Mouse (Mus musculus) embryo, embryonic 10 days (tissue): ENCODE data around the gene Med13l.

Experiments
- DNase-seq: peaks from one replicate; pipeline ENCODE4 v3.0.0-alpha.2; 2015; ENCODE audit warnings: low spot score

The Med13l gene

DNA sequence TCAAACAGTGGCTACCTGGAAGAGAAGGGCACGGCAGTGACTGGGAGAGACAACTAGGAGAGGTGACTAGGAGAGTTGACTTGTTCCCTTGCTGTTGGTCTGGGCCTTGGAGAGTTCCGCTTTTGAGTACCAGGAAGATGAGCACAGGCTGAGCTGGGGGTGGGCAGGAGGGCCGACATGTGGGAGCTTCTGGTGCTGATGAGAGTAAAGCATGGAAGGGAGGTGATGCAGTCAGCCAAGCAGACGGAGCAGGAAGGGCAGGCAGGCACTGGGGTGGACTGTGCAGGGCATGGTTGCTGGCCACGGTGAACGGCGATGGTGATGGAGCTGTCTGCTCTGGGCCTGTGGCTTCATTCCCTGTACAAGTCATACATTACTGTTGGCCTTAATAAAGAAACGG is 172.2 kb downstream of the Med13l start:
- no peak for DNase-seq

DNA sequence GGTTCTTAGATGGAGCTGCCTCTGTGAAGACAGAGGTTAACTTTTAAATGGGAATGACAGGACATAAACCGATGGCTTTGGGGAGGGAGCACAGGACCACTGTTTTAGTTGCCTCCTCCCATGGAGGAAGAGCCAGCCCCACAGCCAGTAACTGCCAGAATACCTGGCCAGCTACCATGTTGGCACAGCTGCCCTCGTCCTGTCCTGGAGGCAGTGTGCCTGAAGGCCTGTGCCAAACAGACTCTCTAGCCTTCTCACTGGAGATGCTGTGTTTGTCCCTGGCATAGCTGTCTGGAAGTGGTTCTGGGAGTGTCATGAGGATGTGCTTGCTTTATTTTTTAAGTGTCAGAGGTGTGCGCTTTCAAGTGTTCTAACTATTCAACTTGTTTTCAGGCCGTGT is 173.1 kb downstream of the Med13l start:
- DNase-seq = no peak

DNA sequence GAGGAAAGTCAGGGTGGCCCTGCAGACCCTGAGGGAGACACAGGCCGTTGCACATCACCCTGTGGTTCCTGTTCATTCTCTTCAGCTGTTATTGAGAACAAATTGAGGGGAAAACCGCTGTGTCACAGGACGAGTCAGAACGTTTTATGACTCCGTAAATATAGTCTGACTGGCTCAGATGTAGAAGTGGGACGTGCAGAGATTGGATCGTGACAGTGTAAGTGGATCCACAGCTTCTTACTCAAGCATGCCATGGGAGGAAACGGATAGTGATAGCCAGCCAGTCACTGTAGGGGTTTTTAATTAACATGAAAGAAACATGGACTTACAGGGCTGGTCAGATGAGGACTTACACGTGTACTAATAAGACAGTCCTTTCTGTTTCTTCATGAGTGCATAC is 174.0 kb downstream of the Med13l start:
- no peak for DNase-seq

DNA sequence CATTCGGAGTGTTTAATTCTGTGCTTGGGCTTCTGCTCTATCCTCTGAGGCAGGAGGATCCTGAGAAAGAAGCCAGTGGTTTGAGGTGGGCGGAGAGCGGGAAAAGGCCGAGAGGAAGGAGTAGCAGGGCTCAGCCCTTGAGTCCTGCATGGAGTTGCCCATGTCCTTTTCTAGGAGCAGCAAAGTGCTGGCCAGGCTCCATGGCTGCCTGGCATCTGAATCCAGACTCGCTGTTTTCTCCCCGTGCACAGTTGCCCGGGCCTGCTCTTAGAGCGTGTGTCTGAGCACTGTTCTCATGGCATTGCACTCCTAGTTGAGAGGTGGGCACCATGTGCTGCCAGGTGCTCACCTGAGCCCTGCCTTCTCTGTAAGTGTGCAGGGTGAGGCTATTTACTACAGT is 175.3 kb downstream of the Med13l start:
- no peak for DNase-seq

DNA sequence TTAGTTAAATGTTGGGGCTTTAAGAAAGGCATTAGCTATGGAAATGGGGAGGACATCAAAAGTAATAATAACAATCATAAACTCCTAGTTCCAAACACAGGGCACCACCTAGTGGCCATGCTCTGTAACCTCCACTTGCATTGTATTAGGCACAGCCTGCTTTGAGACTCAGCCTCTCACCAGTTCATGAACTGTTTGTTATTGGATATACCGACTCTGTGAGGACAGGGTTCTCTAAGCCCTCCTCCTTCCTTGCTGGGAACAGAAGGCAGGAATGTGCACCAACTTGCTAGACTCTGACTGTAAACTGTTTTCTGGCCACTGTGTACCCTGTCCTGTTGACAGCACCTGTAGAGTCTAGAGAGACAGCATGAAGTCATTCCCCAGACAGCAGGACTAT is 177.1 kb downstream of the Med13l start:
- DNase-seq = peak; percentile 79

DNA sequence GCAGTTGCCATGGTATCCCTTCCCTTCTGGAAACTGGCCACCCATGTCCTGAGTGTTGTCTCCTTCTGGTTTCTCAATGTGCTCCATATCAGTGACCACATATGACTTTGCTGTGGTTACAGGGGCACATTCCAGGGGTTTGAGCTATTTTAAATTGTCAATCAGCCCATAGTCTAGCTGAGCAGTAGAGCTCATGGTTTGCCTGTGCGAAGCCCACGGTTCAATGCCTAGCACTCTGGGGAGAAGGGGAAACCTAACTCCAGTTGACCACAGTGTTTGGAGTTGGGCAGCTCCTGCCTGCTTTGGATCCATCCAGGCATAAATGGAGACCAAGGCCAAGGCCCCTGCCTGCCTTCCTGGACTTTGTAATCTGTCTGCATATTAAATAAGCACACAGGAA is 182.6 kb downstream of the Med13l start:
- no peak for DNase-seq

DNA sequence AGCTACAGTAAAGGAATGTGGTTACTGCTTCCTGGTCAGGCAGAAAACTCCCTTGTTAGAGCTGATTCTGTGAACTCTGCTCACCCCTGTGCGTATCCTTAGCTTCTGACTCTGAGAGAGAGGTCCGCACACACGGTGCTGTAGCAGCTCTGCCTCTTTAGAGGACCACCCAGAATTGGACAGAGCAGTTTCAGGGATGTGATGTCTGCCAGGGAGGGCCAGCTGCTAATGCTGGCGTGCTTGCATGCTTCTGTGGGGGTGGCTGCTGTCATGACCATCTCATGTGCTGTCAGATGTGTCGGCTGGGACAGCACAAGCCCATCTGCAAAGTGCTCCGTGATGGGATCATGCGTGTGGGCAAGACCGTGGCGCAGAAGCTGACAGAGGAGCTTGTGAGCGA is 186.5 kb downstream of the Med13l start:
- DNase-seq = no peak

DNA sequence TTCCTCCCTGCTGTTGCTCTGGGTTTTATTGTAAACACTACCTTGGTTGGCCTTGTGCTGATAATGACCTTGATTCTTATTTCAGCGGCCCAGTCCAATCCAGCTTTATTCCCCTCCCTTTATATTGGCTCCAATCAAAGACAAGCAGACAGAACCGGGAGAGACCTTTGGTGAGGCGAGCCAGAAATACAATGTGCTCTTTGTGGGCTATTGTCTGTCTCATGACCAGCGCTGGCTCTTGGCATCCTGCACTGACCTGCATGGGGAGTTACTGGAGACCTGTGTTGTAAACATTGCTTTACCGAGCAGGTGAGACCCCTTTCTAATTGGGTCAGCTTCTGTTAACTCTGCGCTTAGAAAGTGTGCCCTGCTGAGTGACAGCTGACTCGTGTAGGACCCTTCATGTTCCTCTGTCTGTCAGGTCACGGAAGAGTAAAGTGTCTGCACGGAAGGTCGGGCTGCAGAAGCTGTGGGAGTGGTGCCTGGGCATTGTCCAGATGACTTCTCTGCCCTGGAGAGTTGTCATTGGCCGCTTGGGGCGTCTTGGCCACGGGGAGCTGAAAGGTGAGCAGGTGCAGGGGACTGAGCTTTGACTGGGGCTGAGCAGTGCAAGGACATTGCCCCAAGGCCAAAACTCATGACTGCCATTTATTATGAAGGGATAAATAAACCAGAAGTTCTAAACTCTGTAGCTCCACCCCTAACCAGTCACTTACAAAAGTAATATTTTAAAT is 191.1 kb downstream of the Med13l start:
- DNase-seq = no peak

DNA sequence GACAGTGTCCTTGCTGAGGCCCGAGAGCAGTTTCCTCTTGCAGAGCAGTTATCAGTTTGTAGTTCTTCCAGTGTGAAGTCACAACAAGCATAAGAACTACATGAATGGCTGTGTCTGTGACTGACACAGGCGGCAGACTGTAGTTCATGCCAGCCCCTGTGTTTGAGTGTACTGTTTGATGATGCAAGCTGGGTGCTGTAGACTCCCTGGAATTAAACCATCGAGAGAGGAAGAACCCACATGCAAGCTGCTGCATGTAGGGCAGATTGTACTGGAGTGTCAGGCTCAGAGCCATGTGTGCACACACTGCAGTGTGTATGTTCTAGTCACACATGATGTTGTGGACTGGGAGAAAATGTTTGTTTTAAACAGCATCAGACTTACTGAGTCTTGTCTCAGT is 192.4 kb downstream of the Med13l start:
- no peak for DNase-seq

DNA sequence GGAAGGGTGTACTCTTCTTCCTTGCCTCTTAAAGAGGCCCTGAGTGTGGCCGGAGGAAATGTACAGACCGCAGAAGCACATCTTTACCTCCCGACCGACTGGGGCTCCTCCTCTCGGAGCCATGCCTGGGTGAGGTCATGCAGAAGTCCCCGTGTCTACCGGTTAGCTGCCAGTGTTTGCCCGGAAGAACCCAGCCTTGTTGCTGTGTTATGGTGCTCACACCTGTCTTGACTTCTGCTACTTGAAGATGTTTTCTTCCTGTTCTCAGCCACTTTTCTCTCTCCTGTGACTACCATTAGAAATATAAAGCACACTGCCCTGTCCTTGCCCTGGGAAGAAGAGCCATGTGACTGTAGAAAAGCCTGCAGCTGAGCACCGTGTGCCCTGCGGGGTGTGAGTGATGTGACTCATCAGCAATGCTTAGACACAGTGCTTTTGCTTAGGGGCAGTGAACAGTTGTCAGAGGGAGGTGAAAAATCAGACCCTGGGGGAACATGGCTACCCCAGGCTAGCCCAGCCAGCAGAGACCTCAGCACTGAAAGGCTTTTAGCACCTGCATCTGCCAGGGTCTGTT is 193.1 kb downstream of the Med13l start:
- no peak for DNase-seq

DNA sequence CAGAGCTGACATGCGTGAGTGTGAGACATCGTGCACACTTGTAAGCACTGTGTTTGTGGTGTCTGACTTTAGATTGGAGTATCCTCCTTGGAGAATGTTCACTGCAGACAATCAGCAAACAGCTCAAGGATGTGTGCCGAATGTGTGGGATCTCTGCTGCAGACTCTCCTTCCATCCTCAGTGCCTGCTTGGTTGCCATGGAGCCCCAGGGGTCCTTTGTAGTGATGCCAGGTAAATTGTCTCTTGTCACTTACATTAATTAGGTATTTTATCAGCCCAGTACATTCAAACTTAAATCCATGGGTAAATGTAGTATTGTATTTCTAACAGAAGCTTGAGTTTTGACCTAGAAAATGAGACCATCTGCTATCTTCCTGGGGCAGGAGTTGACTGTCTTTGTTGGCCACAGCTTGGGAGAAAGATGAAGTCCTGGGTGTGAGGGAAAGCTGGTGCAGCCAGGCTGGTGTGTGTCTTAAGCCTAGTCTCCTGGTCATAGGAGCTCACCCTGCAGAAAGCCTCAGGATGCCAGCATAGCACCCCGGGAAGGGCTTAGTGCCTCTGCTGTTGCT is 193.8 kb downstream of the Med13l start:
- no peak for DNase-seq

DNA sequence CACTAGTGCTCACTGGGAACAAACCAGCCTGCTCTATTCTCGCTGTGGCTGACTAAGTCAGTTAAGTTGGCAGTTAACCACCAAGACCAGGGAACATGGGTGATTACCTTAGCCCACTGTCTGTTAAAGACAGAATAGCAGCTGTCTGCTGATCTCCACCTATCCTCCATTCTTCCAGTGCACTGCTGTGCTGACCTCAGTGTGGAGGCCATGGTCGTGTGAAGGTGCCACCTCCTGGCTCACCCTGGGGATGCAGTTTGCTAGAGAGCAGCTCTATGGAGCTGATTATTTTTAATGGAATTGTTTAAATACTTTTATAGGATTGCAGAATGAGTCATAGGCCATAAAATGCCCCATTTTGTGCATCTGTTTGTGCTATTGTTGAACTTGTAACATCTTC is 195.6 kb downstream of the Med13l start:
- DNase-seq = no peak

DNA sequence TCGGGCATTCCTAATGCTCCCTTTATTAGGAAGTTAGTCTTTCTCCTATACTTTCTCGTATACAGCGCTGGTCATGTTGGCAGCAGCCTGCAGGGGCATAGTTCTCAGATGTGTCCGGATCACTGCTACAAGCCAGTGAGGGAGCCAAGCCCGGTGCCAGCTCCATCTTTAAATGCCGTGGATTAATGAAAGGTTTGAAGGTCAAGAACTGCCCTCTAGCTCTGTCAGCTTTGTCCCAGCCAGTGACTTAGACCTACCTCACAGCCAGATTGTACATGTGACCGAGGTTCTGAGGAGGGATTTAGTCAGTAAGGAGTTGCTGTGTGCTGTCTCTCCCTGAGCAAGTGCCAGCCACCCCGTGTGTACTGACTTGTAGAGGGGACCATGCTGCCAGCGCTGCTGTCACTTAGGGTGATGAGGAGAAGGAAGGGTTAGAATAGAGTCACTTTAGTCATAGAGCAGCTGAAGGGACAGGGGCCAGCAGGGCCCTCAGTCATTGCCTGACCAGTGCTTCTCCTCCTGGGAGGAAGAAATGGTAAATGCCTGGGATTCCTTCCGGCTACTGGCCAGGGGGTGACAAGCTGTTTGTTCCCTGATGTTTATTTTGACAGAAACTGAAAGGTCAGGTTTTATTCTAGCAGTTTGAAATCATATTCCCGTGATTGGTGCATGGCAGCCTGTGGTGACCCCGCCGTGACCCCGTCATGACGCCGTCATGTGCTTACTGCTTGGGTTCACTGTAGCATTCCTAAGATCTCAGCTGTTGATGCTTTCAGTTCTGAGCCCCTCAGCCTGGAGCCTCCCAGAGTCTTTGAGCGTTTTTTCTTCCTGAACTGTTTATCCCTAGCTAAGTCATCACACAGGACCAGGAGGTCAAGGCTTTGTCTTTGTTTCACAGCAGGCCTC is 197.2 kb downstream of the Med13l start:
- DNase-seq = peak; percentile 48

DNA sequence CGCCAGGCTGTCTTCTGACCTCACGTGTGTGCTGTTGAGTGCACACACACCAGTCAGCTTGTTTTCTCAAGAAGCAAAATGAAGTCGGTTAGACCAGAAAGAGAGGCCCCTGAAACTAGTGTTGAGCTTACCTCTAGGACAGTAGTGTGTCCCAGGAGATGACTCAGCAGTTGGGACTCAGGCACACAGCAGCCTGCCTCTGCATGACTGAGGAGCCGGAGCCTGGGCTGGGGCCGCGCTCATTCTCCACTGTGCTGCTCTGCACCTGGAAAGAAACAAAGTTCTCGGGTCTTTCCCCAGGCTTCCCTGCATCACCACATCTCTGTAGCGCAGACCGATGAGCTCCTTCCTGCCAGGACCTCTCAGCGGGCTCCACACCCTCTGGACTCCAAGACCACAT is 200.5 kb downstream of the Med13l start:
- DNase-seq = no peak

DNA sequence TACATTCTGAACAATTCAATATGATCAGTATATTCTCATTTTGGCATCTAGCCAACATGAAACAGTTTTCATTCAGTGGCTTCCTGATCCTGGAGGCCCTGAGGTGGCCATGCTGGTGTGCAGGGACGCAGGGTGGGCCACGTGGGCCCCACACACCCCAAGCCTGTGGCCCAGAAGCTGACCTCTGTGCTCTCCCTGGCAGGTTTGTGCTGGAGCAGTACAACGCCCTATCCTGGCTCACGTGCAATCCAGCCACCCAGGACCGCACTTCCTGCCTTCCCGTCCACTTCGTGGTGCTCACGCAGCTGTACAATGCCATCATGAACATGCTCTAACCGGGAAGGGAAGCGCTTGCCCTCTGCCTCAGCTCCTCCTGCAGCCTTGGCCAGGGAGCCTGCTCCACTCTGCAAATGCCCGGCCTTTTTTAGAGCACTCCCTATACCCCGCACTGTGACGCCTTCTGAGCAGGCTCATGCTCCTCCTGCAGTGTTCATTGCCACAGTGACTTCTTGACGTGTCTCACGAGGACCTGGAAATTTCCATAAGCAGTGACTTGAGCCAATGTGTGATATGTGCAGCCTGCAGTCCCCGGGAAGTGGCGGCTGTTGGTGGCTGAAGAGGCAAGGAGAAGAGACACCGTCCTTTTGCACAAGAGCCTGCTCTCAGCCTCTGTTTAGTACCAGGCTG is 202.2 kb downstream of the Med13l start:
- no peak for DNase-seq

DNA sequence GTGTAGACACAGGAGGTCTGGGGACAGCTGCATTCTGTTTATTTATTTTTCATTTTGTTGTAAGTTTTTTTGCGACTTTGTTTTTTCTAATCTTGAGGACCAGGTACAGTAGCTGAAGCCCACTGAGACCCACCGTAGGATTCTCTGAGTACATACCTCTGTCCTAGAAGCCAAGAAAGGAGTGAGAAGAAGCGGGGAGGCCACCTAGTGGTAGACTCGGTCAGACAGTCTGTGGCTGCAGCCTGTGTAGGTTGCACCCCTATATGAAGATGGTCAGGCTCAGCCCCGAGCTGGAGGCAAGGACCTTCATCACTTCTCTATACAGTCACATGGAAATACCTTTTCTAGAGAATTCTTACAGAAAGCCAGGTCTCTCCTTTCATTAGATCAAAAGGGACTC is 202.9 kb downstream of the Med13l start:
- peak; percentile 63 for DNase-seq

DNA sequence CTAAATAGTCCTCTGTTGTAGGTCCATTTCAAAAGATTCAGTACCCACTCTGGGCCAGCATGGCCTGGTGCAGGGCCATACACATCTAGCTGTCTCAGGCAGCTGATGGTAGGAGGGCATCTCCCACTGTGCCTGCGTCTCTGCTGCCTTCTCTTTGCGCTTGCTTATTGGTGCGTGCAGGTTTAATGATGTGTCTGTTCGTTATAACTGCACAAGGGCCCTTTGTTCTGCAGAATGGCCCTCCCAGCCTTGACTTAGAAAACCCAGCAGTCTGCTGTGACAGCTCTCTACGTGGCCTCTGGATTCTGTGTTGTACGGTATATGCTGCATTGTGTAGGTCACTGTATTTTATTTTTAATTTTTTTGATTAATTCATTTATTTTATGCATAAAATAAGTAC is 208.7 kb downstream of the Med13l start:
- peak; percentile 53 for DNase-seq

DNA sequence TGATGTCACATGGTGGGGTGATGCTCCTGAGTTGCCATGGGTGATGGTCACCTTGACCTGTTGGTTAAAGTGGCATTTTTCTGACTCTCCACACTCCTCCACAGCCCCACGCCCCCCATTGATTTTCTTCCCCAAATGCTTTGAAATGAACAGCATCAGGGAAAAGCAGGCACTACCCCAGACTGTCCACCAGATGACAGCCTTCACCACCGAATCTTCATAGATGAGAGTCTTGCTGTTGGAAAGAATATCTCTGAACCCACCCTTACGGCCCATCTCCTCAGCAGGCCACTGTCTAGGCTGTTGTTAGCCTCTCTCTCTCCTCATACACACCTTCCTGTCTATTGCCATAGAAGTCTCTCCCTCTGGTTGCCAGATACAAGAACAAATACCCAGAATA is 213.4 kb downstream of the Med13l start:
- DNase-seq = peak; percentile 73

DNA sequence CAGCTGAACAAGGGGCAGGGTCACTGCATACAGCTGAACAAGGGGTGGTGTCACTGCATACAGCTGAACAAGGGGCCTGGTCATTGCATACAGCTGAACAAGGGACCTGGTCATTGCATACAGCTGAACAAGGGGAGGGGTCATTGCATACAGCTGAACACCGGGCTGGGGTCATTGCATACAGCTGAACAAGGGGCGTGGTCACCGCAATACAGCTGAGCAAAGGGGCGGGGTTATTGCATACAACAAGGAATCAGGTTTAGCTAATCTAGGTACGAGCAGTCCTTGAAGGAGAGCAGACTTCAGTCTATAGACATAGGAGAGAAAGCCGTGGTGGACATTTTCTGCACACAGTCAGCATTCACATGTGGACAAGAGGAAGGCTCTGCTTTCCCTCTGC is 215.9 kb downstream of the Med13l start:
- no peak for DNase-seq

DNA sequence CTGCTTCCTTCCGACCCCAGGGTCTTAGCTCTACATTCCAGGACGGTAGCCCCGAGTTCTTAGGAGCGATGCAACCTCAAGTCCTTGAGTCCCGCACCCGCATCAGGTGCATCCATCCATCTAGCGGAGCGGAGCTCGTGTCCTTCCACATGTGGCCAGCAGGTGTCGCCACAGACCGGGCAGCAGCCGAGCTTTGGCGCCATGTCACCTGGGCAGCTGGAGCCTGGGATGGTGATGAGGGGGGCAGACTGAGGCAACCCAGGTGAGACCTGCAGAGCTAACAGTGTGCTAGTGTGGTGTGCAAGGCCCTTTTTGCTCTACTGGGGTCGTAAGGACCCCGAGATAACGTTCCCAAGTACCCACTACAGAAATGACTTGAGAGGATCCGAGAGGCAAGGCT is 221.1 kb downstream of the Med13l start:
- peak; percentile 76 for DNase-seq

DNA sequence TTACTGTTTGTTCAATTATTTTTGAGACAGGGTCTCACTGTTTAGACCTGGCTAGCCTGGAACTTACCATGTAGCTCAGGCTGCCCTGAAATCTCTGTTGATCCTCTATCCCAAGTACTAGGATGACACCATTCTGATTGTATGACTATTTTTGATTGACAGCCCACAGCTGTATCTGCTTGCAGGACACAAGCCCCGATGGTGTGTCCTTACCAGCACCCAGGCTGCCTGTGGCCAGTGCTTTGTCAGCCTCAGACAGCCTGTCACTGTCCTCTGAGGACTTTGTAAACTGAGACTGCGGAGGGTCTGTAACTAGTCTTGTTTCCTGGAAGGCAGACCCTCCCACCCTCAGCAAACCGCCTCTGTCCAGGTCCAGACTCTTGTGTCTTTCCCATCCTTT is 221.7 kb downstream of the Med13l start:
- no peak for DNase-seq

DNA sequence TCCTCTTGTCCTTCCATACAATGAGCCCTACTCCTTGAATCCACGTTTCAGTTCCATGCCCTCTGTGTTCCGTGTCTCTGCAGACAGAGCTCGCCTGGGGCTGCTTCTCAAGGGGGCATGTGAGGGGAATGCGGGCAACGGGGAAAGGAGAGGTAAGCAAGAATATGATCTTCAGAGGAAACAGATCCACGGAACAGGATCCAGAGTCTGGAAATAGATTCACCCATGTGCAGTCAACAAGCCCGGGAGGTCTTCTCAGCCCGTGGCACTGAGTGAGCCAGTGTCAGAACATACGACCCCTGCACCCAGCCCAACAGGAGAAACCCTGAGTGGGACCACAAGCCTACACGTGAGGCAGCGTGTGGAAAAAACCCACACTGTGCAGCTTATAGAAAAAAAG is 228.7 kb downstream of the Med13l start:
- no peak for DNase-seq
